Mouse (Mus musculus): ENCODE measurements around the gene Adgrd1.
A peak's percentile ranks its signal among the peaks of the same experiment; 100 is the strongest.
"Not testable (repeated sequence)": the region's sequence is repeated elsewhere in the genome, so short reads cannot be mapped to it uniquely, and the experiment has no call there.

Adgrd1 gene

DNA sequence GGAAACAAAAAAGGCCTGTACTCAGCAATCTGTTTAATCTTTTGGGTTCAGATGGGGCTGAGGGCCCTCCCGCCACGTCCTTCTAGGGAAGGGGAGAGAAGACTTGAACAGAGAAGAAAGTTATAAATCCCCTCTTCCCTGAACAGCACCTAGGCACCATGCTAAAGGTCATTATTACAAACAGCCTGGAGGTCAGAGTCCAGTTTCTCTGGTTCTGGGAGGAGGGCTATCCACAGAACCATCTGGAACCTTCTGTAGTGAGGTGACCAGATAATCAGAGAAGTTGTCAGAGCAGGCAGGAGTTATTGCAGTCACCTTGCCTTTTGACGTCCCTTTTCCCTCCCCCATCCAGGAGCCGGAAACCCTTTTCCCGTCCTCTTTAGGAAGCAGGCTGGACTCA, 2.3 kb upstream of the Adgrd1 start:
- DNase-seq: no peak

DNA sequence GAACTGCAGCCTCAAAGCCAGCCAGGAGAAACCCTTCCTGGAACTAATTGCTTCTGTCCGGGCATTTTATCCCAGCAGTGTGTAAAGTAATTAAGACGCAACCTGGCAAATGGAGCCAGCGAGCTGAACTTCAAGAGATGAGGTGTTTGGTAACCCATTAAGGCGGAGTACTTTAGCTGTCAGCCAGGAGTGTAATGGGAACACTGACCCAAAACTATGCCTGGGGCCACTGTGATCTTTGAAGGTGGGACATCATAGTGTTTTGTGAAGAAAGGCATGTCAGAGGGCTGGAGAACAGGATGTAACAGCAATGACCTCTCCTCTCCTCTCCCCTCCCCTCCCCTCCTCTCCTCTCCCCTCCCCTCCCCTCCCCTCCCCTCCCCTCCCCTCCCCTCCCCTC, 7.5 kb downstream of the Adgrd1 start:
- no peak for DNase-seq

DNA sequence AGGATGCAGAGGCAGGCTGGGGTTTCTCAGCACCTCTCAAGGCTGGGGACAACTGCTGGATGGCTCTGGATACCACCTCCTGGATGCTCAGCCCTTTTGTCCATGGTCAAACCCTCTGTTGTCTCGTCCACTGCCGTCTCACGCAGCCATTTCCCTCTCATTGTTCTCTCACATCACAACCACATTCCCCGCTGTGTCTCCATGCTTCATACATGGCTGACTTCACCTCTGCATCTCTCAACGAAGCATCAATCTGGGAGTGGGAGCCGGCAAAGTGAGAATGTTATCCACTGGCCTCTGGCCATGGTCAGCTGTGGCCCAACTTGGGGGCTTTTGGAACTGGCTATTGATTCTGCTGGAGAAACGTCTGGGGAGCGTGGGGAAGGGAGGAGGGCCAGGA, 15.2 kb downstream of the Adgrd1 start:
- DNase-seq: no peak

DNA sequence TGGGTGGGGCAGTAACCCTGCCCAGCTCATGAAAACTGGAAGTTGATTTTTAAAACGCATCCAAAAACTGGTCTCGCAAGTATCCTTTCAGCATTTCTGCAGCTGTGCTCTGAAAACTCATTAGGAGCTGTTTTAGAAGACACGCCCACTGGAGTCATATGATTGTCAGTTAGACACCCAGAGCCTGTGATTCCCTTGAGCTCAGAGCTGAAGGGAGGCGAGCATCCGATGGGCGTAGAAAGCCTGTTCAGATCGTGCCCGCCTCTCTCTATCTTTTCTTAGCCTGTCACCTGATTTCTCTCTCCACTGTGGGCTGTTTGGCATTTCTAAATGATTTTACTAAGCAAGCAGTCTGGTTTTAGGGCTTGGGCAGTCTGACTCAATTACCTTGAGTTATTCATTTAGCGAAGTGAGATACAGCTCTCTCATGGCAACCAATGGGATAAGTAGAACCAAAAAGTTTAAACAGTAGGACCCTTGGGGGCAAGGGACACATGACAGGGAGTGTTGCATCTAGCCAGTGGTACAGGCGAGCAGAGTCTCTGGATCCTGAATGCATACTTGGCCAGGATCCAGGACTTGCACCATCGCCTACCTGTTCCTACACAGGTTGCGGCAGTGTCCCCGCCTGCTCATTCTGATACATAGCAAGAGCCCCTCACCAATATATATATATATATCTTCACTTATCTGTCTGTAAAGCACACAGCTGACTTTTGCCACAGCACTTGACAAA, 17.4 kb downstream of the Adgrd1 start:
- DNase-seq: no peak

DNA sequence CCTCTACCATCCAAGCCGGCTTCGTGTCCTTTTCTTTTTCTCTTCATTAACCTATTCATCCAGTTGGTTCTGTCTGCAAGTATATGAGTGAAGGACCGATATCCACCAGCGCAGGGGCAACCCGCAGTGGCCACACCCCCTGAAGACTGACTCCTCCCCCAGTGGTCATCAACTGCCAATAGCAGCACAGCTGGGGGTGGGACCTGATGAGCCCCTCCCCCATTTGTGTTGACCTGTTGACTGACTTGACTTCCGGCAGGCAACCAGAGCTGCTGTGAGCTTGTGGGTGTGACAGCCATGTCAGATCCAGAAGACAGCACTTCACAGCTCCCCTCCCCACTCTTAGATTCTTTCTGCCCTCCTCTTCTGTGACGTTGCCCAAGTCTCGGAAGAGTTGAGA, 19.7 kb downstream of the Adgrd1 start:
- DNase-seq: no peak

DNA sequence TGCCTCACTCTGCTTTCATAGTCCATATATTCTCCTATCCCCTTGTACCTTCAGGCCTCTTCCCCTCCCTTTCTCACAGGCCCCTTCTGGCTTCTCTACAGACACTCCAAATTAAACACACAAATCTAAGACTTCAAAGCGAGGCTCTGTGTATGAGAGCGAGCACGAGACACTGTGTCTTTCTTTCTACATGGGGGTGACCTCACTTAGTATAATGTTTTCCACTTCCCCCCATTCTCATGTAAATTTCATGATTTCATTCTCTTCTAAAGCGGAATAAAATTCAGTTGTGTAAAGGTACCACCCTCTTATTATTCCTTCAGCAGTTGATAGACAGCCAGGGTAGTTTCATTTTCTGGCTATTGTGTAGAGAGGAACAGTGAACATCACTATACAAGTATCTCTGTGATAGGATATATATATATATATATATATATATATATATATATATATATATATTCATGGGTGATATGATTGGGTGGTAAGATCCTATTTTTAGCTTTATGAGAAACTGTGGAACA, 21.1 kb downstream of the Adgrd1 start:
- DNase-seq: no peak

DNA sequence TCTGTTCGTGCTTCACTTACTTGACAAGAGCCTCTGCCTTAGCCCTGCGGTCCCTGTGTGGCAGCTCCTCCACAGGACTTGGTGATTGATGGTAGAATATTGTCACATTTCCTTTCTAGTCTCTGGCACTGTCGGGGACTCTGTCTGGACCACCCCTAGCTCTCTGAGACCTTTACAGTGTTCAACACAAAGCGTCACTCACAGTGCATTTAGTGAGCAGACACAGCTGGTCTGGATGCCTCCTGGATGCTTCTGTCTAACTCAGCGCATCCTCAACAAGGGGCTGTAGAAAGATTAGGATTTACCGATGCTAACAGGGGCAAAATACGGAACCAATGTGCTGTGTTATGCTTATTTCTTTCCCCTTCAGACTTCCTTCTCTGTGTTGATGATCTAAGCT, 22.0 kb downstream of the Adgrd1 start:
- DNase-seq: no peak

DNA sequence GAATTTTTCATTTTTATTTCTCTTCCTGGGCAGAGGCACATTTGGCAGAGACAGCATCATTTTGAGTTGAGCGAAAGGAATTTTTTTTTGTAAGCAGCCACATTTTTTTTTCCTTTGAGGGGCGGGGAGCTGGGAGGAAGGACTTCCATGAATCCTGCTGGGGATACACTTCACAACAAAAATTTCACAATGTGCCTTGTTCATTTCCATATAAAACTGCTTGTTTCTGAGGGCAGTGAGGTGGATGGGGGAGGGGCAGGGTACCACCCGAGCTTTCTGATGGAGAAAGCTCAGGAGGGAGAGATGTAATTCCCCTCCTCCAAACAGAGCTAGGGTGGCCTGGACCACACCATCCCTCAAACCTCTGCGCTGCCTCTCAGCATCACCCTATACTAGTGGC, 22.6 kb downstream of the Adgrd1 start:
- no peak for DNase-seq

DNA sequence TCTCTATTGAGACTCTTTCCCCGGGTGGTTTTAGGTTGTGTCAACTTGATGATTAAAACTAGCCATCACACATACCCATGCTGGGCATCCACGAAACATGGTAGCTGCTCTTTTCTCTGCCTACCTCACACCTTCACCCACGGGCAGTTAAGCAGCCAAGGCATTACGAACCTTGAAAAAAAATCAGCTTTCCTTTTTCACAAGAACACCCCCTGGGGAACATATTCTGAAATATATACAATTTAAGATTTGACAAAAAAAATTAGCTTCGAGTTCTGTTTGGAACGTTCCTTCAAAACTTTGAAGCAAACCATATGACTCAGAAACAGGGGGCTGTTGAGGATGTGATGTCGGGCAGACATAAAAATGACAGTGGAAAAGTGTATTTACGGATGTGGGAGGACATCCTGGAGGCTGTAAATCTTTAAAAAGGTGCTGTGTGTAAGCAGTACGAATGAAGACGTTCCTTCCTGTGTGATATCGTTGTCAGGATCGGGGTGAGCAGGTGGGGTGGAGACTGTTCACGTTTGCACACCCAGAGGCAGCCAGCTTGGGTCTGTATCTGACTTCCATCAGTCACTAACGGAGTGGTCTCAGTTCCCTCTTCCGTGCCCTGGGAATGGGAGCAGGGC, 25.2 kb downstream of the Adgrd1 start:
- DNase-seq: no peak

DNA sequence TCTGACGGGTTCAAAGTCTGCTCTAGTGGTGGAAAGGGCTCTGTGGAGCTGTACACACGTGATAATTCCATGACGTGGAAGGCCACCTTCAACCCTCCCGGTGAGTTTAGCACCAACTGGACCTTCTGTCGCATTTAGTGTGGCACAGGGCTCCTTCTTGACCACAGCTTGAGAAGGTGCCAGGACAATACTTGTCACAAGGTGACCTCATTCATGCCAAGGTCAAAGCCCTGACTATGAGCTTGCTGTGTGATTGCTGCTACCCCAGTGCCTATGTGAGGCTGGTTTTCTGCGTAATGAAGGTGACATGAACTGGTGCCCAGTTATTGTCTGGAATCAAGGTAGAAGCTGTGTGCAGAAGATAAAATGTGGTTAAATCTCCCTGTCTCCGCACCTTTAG, 25.9 kb downstream of the Adgrd1 start:
- DNase-seq: no peak

DNA sequence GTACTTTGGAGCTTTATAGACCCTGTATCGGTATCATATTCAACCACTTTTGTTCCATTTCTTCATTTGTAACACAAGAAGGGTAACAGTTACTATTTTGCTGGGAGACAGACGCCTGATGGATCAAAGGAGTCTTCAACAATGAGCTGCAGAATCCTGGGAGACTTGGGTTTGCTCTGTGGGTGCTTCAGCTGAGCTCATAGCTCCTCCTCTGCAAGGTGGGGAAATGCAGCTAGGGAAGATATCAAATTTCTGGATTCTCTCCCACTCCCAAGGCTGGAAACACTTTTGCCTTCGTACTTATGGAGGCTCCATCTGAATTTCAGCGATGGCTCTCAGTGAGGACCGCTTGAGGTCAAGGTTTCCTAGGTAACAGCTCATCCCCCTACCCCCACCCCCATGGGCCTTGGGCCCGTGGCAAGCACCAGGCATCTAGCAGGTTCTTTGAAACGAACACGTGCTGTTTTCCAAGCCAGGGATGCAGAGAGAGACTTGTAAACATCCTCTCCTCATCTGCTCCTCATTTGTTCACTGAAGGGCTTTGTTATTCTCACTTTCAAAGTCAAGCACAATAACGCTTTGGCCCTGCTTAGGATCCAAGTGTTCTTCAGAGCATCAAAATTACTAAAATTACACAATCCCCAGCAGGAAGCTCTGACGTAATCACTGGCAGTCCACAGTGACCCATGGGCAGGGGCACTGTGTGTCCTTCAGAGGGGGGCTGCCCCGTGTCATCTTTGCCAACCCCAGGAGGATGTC, 27.7 kb downstream of the Adgrd1 start:
- no peak for DNase-seq

DNA sequence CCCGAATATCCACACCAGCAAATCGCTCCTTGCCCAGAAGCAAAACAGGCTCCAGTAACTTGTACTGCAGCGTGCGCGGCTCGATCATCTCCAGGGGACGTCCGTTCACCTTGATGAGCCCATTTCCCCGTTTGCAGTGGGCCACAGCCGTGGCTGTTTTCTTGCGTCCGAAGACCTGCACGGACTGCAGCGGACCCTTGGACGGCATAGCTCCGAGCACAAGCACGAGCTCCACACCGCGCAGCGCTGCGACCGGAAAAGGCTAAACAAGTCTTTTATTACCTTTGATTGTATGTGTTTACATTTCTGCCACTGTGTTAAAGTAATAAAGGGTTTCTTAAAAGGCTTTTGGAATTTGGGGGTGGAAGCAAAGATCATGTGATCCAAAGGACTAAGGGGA, 31.8 kb downstream of the Adgrd1 start:
- DNase-seq: not testable (repeated sequence)

DNA sequence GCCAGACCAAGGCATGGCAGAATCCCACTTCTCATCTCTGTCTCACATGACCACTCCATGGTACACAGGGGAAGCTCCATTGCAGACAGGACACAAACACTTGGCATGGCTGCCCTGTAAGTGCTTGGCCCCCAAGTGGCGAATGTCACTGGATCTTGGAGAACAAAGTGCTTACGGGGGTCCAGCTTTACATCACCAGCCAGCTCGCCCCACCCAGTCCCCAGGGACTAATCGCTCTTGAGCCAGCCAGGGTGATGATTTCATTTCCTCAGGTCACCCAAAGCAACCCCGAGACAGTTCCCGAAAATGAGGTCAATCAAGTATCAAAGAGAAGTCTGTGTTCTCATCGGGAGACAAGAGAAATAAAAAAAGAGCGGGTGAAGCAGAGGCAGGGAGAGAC, 33.8 kb downstream of the Adgrd1 start:
- DNase-seq: no peak

DNA sequence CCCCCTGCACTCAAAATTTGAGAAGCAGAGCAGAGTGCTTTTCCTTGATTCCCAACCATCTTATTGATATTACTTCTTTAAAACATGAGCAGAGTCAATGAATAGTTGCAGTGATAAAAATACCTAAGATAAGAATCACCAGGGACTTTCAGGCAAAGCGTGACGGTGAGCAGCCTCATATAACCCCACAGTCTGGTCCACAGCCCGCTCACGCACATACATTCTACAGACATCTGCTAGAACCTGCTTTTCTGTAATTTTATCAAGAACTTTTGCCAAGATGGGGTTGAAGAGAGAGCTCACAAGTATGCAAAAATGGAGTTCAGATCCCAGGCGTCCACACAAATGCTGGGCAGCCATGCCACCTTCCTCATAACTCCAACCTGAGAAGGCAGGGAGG, 40.9 kb downstream of the Adgrd1 start:
- no peak for DNase-seq

DNA sequence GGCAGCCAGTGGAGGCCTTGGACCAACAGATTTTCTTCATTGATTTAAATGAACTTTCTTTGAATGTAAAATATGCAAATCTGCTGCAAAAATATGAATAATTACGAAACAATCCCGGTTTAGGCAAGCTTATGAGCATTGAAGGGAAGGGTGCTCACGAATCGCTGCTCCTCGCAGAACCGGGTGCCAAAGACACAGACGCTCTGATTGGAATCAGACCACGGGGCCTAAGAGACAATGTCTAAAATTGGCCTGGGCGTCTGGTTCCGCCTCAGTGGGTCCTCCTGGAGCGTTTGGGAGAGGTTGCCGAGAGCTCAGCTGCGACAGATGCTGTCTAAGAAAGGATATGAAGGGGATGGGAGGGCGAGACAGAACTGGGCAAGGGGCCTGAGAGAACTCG, 42.0 kb downstream of the Adgrd1 start:
- peak in 1 of 2 experiments; percentile 50 for DNase-seq

DNA sequence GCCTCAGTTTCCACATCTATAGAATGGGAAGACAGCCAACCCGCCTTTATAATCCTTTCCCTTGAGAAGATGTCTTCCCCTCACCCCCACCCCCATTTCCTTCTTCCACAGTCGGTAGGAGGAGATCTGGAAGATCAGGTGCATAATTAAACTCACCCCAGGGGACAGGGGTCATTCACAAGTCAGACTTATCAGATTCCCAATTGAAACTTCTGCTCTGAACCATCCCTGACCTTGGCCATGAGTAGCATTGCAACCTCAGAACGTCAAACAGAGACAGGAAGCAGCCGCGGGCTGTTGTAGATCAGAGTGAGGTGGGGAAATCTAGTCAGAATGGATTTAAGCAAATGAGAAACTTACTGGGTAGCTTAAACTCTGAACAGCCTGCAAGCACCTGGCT, 46.3 kb downstream of the Adgrd1 start:
- DNase-seq: no peak

DNA sequence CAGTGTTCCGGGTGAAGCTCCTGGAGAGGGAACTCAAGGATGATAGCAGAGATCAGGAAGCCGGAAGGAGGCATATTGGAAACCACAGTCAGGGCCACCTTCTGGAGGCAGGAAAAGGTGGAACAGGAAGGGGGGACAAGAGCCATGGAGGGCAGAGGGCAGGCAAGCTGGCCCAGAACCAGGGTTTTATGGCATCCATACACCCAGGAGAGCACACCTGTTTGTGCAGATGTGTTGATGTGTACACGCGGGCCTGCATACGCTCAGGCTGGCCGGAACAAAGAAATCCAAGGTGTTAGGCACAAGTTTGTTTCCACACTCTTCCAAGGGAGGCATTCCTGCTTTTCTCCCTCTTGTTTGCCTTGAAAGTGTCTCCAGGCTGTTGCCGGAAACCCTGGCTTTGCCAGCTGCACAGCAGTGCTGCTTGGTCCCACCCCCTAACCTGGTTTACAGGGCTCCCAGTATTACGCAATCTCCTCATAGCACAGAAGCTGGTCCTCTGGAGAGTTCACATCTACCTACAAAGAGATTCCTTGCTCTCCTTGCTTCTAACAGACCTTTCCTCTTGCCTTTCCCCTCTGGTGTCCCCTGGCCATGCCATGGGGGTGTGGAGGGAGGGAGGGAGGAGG, 48.9 kb downstream of the Adgrd1 start:
- no peak for DNase-seq

DNA sequence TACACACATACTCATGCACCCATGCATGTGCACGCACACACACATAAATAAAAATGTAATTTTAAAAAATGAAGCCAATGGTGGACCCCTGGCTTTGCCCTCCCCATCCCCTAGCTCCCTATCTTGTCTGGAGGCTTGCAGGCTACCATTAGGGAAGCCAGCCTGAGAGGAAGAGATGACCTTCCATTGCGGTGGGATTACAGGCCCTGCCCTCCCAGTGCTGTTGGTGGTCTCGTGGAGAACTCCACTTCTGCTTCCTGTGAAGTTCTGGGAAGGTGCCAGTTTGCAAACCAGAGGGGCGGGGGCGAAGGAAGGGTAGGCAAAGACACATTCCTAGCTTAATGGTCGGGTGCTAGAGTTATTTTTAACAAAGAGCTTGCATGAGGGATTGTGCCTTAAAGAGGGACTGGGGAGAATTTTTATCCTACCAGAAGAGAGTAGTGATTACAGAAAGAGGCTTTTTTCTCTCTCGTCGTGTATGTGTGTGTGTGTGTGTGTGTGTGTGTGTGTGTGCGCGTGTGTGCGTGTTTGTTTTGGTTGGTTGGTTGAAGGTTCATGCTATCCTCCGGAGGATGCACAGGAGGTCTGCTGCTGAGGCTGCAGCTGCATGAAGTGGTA, 50.5 kb downstream of the Adgrd1 start:
- DNase-seq: no peak

DNA sequence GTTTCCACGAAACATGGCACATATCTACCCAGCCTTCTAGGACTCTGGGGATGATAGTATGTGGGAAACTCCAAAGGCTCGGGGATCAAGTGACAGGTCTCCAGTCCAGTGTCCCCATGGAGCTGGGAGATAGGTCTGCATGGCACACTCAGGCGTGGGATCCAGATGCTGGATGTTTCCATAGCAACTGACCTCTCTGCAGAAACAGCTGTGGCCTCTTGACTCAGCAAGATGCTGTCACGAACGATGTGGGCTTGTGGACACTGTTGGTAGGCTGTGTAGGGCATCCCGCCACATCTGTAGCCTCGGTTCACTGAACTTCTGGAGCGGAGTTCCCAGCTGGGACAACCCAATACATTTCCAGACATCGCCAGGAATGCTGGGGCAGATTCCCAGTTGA, 51.9 kb downstream of the Adgrd1 start:
- DNase-seq: no peak

DNA sequence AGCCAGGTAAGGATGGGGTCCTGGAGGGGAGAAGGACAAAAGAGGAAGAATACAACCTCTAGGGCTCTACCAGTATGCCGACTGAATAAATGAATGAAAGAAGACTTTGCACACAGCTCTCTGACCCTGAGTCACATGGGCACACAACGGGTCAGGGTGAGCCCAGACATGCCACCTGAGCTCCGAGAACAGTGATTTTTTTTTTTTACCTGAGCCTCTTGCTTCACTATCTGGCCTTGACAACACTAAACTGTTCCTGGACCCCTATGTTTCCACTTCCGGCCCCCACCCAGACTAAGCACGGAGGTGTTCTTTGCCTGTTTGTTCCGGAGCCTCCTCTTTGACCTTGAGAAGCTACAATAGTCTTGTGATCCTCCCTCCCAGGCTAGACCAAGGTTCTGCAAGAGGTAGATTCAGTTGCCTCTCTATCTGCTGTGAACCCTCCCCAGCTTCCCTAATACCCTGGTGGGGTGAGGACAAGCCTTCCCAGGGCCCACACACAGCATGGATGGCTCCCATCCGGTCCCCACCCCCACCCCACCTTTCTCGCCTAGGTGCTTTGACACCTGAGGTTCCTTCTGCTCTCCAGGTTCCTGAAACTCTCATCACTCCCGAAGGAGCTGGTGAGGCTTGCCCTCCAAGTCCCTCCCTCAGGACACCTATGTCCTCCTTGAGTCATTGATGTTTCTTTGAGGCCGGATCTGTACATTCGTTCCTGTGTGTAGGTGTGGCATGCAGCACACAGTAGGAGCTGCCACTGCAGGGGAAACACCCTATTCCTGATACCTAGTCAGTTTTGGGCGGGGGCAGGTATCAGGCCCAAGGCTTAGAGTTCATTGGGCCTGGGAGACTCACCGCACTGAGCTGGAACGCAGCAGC, 58.7 kb downstream of the Adgrd1 start:
- no peak for DNase-seq

DNA sequence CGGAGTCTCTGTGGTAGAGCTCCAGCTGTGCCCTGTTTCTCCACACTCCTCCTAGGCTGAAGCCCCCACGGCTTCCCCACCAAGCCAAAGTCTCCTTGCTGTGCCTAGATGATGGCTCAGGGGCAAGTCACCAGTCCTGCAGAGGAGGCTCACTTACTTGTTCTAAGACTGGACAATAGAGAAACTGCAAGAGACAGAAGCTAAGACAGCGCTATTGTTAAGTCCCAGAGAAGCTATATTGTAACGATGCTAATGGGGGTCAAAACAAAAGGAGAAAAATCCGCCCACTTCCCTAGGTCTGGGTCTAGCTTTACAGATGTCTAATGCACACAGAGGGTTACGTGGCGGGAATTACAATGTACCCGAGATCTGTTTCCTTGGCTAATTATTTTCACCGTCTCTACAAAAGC, 59.4 kb downstream of the Adgrd1 start:
- DNase-seq: no peak

Data from lung, postnatal 4 days (tissue).